Mouse (Mus musculus): ENCODE measurements at regions not wholly inside any gene's neighbourhood (a gene's known extent, or its start where the extent isn't known, plus 50 kb on each side); places are given as distances from the start of the nearest gene placed in this dataset.

GRCm38 (mm10) chr4:148384251-148385230 is 60.0 kb downstream of the Ubiad1 start:
- DNase-seq (ENCODE audit: low spot score in 2 of 2) = no peak

GRCm38 (mm10) chr4:148380562-148380961 is 64.0 kb downstream of the Ubiad1 start:
- DNase-seq (ENCODE audit: low spot score in 2 of 2) = no peak

- no peak for DNase-seq (ENCODE audit: low spot score in 2 of 2)
These were observed 66.1 kb downstream of the Ubiad1 start for GRCm38 (mm10) chr4:148378491-148378890.

- peak; percentile 17 to 21 for DNase-seq (ENCODE audit: low spot score in 2 of 2)
These were observed 67.2 kb downstream of the Ubiad1 start for GRCm38 (mm10) chr4:148377368-148377767.

GRCm38 (mm10) chr4:148376439-148376838 is 68.1 kb downstream of the Ubiad1 start:
- DNase-seq (ENCODE audit: low spot score in 2 of 2) = peak; percentile 19 to 54

- DNase-seq (ENCODE audit: low spot score in 2 of 2) = no peak
These were observed 73.1 kb downstream of the Ubiad1 start for GRCm38 (mm10) chr4:148371489-148371888.

GRCm38 (mm10) chr4:148367671-148368070 is 76.9 kb downstream of the Ubiad1 start:
- no peak for DNase-seq (ENCODE audit: low spot score in 2 of 2)

GRCm38 (mm10) chr4:148365804-148366203 is 78.0 kb upstream of the Disp3 start:
- no peak for DNase-seq (ENCODE audit: low spot score in 2 of 2)

- no peak for DNase-seq (ENCODE audit: low spot score in 2 of 2)
These were observed 75.8 kb upstream of the Disp3 start for GRCm38 (mm10) chr4:148363366-148364121.

- no peak for DNase-seq (ENCODE audit: low spot score in 2 of 2)
These were observed 73.2 kb upstream of the Disp3 start for GRCm38 (mm10) chr4:148360931-148361330.

- DNase-seq (ENCODE audit: low spot score in 2 of 2) = no peak
These were observed 70.6 kb upstream of the Disp3 start for GRCm38 (mm10) chr4:148358336-148358735.

- no peak for DNase-seq (ENCODE audit: low spot score in 2 of 2)
These were observed 69.5 kb upstream of the Disp3 start for GRCm38 (mm10) chr4:148357221-148357621.

GRCm38 (mm10) chr4:148356654-148357053 is 68.9 kb upstream of the Disp3 start:
- DNase-seq (ENCODE audit: low spot score in 2 of 2) = no peak

GRCm38 (mm10) chr4:148353969-148354368 is 66.2 kb upstream of the Disp3 start:
- DNase-seq (ENCODE audit: low spot score in 2 of 2) = no peak

- DNase-seq (ENCODE audit: low spot score in 2 of 2) = no peak
These were observed 64.9 kb upstream of the Disp3 start for GRCm38 (mm10) chr4:148352690-148353089.

GRCm38 (mm10) chr4:148341531-148342157 is 53.9 kb upstream of the Disp3 start:
- DNase-seq (ENCODE audit: low spot score in 2 of 2) = no peak

- no peak for DNase-seq (ENCODE audit: low spot score in 2 of 2)
These were observed 52.6 kb upstream of the Disp3 start for GRCm38 (mm10) chr4:148340342-148340741.

- DNase-seq (ENCODE audit: low spot score in 2 of 2) = no peak
These were observed 50.4 kb upstream of the Disp3 start for GRCm38 (mm10) chr4:148337890-148338880.
